Mouse (Mus musculus) embryo, embryonic 10.5 days (tissue): ENCODE data around the gene Mllt11.
"Not testable (repeated sequence)": the region's sequence is repeated elsewhere in the genome, so short reads cannot be mapped to it uniquely, and the experiment has no call there.

ENCODE experiments used
- DNase-seq: peaks from one replicate; pipeline ENCODE4 v3.0.0-alpha.2; 2015; ENCODE audit warnings: low spot score

Gene Mllt11

GRCm38 (mm10) chr3:95216655-95217254, 15.2 kb downstream of the Mllt11 start:
- no peak for DNase-seq

GRCm38 (mm10) chr3:95213609-95213975, 18.4 kb downstream of the Mllt11 start:
- DNase-seq, result no peak

- not testable (repeated sequence) for DNase-seq
Observed at GRCm38 (mm10) chr3:95212889-95213608, 18.9 kb downstream of the Mllt11 start.

- DNase-seq, result no peak
Observed at GRCm38 (mm10) chr3:95210585-95210984, 21.4 kb downstream of the Mllt11 start.

GRCm38 (mm10) chr3:95208286-95208685, 23.7 kb downstream of the Mllt11 start:
- no peak for DNase-seq

GRCm38 (mm10) chr3:95203880-95204279, 28.1 kb downstream of the Mllt11 start:
- no peak for DNase-seq

GRCm38 (mm10) chr3:95200562-95200961, 31.4 kb downstream of the Mllt11 start:
- DNase-seq, result no peak

GRCm38 (mm10) chr3:95200132-95200531, 31.8 kb downstream of the Mllt11 start:
- DNase-seq, result no peak

GRCm38 (mm10) chr3:95199101-95199500, 32.9 kb downstream of the Mllt11 start:
- no peak for DNase-seq

GRCm38 (mm10) chr3:95195772-95196171, 36.2 kb downstream of the Mllt11 start:
- no peak for DNase-seq

GRCm38 (mm10) chr3:95194721-95195135, 37.2 kb downstream of the Mllt11 start:
- DNase-seq, result no peak

GRCm38 (mm10) chr3:95186888-95187287, 45.1 kb downstream of the Mllt11 start:
- DNase-seq, result no peak

- DNase-seq, result no peak
Observed at GRCm38 (mm10) chr3:95186100-95186499, 45.9 kb downstream of the Mllt11 start.

GRCm38 (mm10) chr3:95184796-95185577, 47.0 kb downstream of the Mllt11 start:
- DNase-seq, result no peak

- DNase-seq, result no peak
Observed at GRCm38 (mm10) chr3:95181841-95182240, 50.1 kb downstream of the Mllt11 start.

GRCm38 (mm10) chr3:95179890-95180289, 52.1 kb downstream of the Mllt11 start:
- no peak for DNase-seq

GRCm38 (mm10) chr3:95178948-95179347, 53.0 kb downstream of the Mllt11 start:
- DNase-seq, result no peak

- no peak for DNase-seq
Observed at GRCm38 (mm10) chr3:95177583-95177982, 54.4 kb downstream of the Mllt11 start.

GRCm38 (mm10) chr3:95176500-95176899, 55.5 kb downstream of the Mllt11 start:
- DNase-seq, result no peak

- peak; percentile 88 for DNase-seq
Observed at GRCm38 (mm10) chr3:95174011-95174592, 57.9 kb downstream of the Mllt11 start.

- DNase-seq, result peak; percentile 27
Observed at GRCm38 (mm10) chr3:95173256-95173949, 58.6 kb downstream of the Mllt11 start.
